Mouse (Mus musculus) gastrocnemius, postnatal 25 days (tissue): ENCODE results near the gene Havcr1. TPM values are rescaled to one million over a fixed set of nuclear protein-coding genes. Genes with fewer than 3 reads are reported as not detected.

Source experiments
- total RNA-seq, 2 experiments: library from RNA; stranded (reverse); gene quantifications; 1 replicate in 1 of 2; 2 replicates in 1 of 2; pipeline ENCODE4 v1.2.3; 2021

The Havcr1 gene
- total RNA-seq, 2 experiments from 2014 or later = not detected

Other genes starting within 250 kb of the Havcr1 start
- gene Gm12169, start 210.9 kb upstream of the Havcr1 start, total RNA-seq = not detected
- not detected for gene BC053393, start 163.5 kb upstream of the Havcr1 start, total RNA-seq
- not detected for gene Dppa1, start 105.8 kb upstream of the Havcr1 start, total RNA-seq
- gene Timd2, start 28.0 kb upstream of the Havcr1 start, total RNA-seq = not detected
- 1 to 10 TPM in 1 of 2 experiments, under 1 TPM in 1; 0.61 to 1.2 TPM for gene Timd4, start 75.7 kb downstream of the Havcr1 start, total RNA-seq